Mouse (Mus musculus): ENCODE measurements at regions not wholly inside any gene's neighbourhood (a gene's known extent, or its start where the extent isn't known, plus 50 kb on each side); places are given as distances from the start of the nearest gene placed in this dataset.
"Not testable (repeated sequence)": the region's sequence is repeated elsewhere in the genome, so short reads cannot be mapped to it uniquely, and the experiment has no call there.

DNA sequence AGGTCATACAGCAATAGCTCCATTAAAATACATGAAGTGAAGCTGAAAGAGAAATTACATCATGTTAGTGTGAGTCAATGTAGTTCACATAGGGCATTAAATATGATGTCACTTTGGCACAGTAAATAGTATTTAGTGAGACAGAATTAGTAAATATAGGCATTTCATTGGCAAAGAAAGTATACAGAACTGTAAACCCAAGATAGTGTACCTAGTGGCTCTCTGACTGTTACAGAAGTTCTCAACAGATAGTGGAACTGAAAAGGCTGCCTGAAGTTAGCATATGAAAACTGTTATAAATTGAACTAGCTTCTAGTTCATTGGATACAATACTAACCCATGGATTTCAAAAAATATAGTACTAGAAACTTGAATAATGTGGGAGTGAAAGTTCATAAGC is 1642.1 kb upstream of the Cdh6 start:
- DNase-seq (ENCODE audit: low spot score) (no peak), ATAC-seq (replicated peaks; ENCODE audit: low FRiP score) (no peak)
- Histone ChIP-seq H3K4me2 (ENCODE audit: low read depth, low read length, severe bottlenecking) (no peak overlapping the region), H3K4me1 (replicated peaks; ENCODE audit: control insufficient read depth, insufficient read depth, low read length) (no peaks in the 10 kb centered on the region), H3K9ac (ENCODE audit: low read length) (no peak overlapping the region), H3K4me3 (ENCODE audit: low read depth, low read length) (no peak overlapping the region), H3K27ac (ENCODE audit: low read depth, low read length) (no peak overlapping the region), H3K9me3 (ENCODE audit: control insufficient read depth, low read length) (no peaks in the 10 kb centered on the region), H3K36me3 (ENCODE audit: control insufficient read depth, insufficient read depth, low read length) (no peaks in the 10 kb centered on the region), H3K27me3 (ENCODE audit: control insufficient read depth, insufficient read depth, low read length) (no peaks in the 10 kb centered on the region)

DNA sequence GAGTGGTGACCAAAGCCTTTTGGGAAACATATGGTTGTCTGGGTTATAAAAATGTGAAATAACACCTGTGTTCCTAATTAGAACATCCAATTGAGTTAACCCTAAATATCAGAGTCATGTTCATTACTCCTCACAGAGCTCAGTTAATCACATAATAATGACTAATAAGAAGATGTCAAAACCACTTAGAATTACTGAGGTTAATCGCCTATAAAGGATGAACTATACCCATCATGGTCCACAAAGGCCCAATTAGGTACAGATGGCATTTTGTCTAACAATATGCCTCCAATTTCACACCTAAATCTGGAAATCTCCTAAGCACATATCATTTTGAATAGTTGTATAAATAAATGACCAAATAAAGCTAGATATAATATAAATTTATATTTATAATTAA is 1633.4 kb upstream of the Cdh6 start:
- Histone ChIP-seq H3K4me1 (replicated peaks; ENCODE audit: control insufficient read depth, insufficient read depth, low read length) (no peaks in the 10 kb centered on the region), H3K4me3 (ENCODE audit: low read depth, low read length) (no peak overlapping the region), H3K9me3 (ENCODE audit: control insufficient read depth, low read length) (no peaks in the 10 kb centered on the region), H3K27me3 (ENCODE audit: control insufficient read depth, insufficient read depth, low read length) (no peaks in the 10 kb centered on the region), H3K4me2 (ENCODE audit: low read depth, low read length, severe bottlenecking) (no peak overlapping the region), H3K27ac (ENCODE audit: low read depth, low read length) (no peak overlapping the region), H3K36me3 (ENCODE audit: control insufficient read depth, insufficient read depth, low read length) (no peaks in the 10 kb centered on the region), H3K9ac (ENCODE audit: low read length) (no peak overlapping the region)
- no peak for ATAC-seq (replicated peaks; ENCODE audit: low FRiP score)
- 59% methylated on average over 1 of the region's 1 CpGs for WGBS
- no peak for DNase-seq (ENCODE audit: low spot score)

DNA sequence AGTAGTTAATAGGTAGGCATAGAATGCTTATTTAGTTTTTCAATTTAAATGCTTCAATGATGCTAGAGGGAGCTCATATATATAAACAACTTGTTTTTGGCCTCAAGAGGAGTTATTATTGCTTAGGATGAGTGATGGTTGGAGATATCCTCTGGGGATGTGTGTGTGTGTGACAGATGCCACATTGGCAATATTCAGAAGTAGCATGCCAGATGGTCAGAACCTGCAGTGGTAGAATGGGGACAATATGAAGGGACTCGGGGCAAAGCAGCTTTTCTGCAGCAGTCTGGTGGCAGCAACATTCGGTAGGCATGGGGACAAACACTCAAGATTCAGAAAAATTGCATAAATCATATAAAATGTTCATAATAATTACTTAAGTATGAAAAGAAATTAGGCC is 1621.7 kb upstream of the Cdh6 start:
- WGBS = 70% methylated on average over 2 of the region's 2 CpGs
- Histone ChIP-seq H3K9me3 (ENCODE audit: control insufficient read depth, low read length) (no peaks in the 10 kb centered on the region), H3K27me3 (ENCODE audit: control insufficient read depth, insufficient read depth, low read length) (no peaks in the 10 kb centered on the region), H3K4me1 (replicated peaks; ENCODE audit: control insufficient read depth, insufficient read depth, low read length) (no peaks in the 10 kb centered on the region), H3K27ac (ENCODE audit: low read depth, low read length) (no peak overlapping the region), H3K4me2 (ENCODE audit: low read depth, low read length, severe bottlenecking) (no peak overlapping the region), H3K9ac (ENCODE audit: low read length) (no peak overlapping the region), H3K36me3 (ENCODE audit: control insufficient read depth, insufficient read depth, low read length) (no peaks in the 10 kb centered on the region), H3K4me3 (ENCODE audit: low read depth, low read length) (no peak overlapping the region)
- DNase-seq (ENCODE audit: low spot score) = no peak
- ATAC-seq (replicated peaks; ENCODE audit: low FRiP score) = no peak

DNA sequence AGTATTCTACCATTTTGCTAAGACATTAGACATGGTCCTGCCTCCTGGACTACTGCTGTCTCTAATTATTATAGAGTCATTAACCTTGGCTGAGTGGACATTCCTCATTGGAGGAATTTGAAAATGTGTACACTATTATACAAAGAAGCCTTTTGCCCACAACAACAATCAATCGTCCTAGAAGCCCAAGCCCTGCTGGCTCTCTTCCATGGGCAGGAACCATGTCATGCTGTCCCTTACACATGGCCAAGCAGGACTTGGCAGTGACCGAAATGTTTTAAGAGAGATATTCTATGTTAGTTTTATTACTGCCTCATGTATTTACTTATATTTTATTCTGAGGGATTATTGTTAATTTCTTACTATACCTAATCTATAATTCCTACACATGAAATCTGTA is 1607.3 kb upstream of the Cdh6 start:
- ATAC-seq (replicated peaks; ENCODE audit: low FRiP score) = no peak
- no peaks in the 10 kb centered on the region for H3K4me1 ChIP-seq (replicated peaks; ENCODE audit: control insufficient read depth, insufficient read depth, low read length)
- H3K27ac ChIP-seq (ENCODE audit: low read depth, low read length) = no peak overlapping the region
- H3K4me3 ChIP-seq (ENCODE audit: low read depth, low read length) = no peak overlapping the region
- DNase-seq (ENCODE audit: low spot score) = no peak
- H3K27me3 ChIP-seq (ENCODE audit: control insufficient read depth, insufficient read depth, low read length) = no peaks in the 10 kb centered on the region
- WGBS = 83% methylated on average over 2 of the region's 2 CpGs
- no peaks in the 10 kb centered on the region for H3K9me3 ChIP-seq (ENCODE audit: control insufficient read depth, low read length)
- no peak overlapping the region for H3K4me2 ChIP-seq (ENCODE audit: low read depth, low read length, severe bottlenecking)
- no peaks in the 10 kb centered on the region for H3K36me3 ChIP-seq (ENCODE audit: control insufficient read depth, insufficient read depth, low read length)
- no peak overlapping the region for H3K9ac ChIP-seq (ENCODE audit: low read length)

DNA sequence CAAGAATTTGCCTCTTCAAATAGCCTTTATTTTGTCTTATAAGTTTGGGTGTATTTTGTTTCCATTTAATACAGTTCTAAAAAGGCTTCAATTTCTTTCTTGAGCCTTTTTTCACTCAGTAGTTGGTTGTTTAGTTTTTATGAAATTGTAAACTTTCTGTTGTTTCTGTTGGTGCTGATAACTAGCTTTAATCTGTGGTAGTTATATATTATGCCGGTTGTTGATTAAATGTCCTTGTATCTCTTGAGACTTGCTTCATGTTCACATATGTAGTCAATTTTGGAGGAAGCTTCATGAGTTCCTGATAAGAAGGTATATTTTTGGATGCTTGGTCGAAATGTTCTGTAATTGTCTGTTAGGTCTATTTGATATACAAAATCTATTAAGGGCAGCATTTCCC is 1568.3 kb upstream of the Cdh6 start:
- no peaks in the 10 kb centered on the region for H3K27me3 ChIP-seq (ENCODE audit: control insufficient read depth, insufficient read depth, low read length)
- H3K9ac ChIP-seq (ENCODE audit: low read length) = no peak overlapping the region
- H3K36me3 ChIP-seq (ENCODE audit: control insufficient read depth, insufficient read depth, low read length) = no peaks in the 10 kb centered on the region
- no peak for ATAC-seq (replicated peaks; ENCODE audit: low FRiP score)
- no peak overlapping the region for H3K4me2 ChIP-seq (ENCODE audit: low read depth, low read length, severe bottlenecking)
- WGBS = 82% methylated on average over 2 of the region's 2 CpGs
- no peak overlapping the region for H3K4me3 ChIP-seq (ENCODE audit: low read depth, low read length)
- H3K9me3 ChIP-seq (ENCODE audit: control insufficient read depth, low read length) = no peaks in the 10 kb centered on the region; the same call in 1 of the 2 replicates
- no peak for DNase-seq (ENCODE audit: low spot score)
- no peaks in the 10 kb centered on the region for H3K4me1 ChIP-seq (replicated peaks; ENCODE audit: control insufficient read depth, insufficient read depth, low read length)
- H3K27ac ChIP-seq (ENCODE audit: low read depth, low read length) = no peak overlapping the region

DNA sequence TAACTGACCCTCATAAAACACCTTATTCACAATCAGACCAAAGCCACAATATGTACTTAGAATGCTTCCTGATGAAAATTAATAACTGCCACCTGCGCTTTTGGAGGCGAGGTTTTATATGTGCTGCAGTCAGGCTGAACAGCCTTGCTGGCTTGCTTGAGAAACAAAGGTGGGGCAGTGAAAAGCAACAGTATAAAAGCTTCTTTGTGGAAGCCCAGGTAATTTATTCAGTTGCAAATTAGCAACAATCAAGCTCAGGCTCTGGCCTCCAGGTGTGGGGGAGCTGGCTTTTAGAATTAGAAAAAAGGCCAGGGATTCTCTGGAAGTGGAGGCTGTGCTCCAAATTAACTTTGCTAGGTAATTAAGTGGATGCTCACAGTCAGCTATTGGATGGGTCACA is 1524.5 kb upstream of the Cdh6 start:
- H3K9ac ChIP-seq (ENCODE audit: low read length); H3K4me3 ChIP-seq (ENCODE audit: low read depth, low read length); ATAC-seq (replicated peaks; ENCODE audit: low FRiP score); H3K4me2 ChIP-seq (ENCODE audit: low read depth, low read length, severe bottlenecking); H3K9me3 ChIP-seq (ENCODE audit: control insufficient read depth, low read length); H3K36me3 ChIP-seq (ENCODE audit: control insufficient read depth, insufficient read depth, low read length); DNase-seq (ENCODE audit: low spot score); H3K4me1 ChIP-seq (replicated peaks; ENCODE audit: control insufficient read depth, insufficient read depth, low read length); H3K27me3 ChIP-seq (ENCODE audit: control insufficient read depth, insufficient read depth, low read length); H3K27ac ChIP-seq (ENCODE audit: low read depth, low read length): not testable (repeated sequence)
- WGBS = 94% methylated on average over 2 of the region's 2 CpGs

DNA sequence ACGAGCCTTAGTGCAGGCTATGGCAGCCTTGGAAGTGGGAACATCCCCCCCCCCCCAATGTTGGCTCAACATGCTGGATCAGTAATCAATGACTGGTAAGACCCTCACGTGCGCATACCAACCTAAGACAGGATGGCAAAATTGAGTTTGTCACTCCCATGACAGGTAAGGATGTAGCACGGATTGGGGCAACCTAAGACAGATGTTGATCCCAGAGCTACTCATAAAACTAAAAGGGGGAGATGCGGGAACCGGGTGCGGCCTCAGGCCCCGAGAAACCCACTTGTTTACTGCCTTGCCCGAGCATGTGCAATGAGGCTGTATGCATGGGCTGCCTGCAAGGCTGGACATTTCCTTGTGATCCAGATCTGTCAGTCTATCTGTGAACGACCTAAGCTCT is 1523.0 kb upstream of the Cdh6 start:
- Histone ChIP-seq H3K4me2 (ENCODE audit: low read depth, low read length, severe bottlenecking) (no peak overlapping the region), H3K27me3 (ENCODE audit: control insufficient read depth, insufficient read depth, low read length) (no peaks in the 10 kb centered on the region), H3K4me1 (replicated peaks; ENCODE audit: control insufficient read depth, insufficient read depth, low read length) (no peaks in the 10 kb centered on the region), H3K36me3 (ENCODE audit: control insufficient read depth, insufficient read depth, low read length) (no peaks in the 10 kb centered on the region), H3K27ac (ENCODE audit: low read depth, low read length) (no peak overlapping the region), H3K4me3 (ENCODE audit: low read depth, low read length) (no peak overlapping the region), H3K9ac (ENCODE audit: low read length) (no peak overlapping the region), H3K9me3 (ENCODE audit: control insufficient read depth, low read length) (no peaks in the 10 kb centered on the region)
- WGBS = 95% methylated on average over 10 of the region's 10 CpGs
- DNase-seq (ENCODE audit: low spot score) = no peak
- no peak for ATAC-seq (replicated peaks; ENCODE audit: low FRiP score)

DNA sequence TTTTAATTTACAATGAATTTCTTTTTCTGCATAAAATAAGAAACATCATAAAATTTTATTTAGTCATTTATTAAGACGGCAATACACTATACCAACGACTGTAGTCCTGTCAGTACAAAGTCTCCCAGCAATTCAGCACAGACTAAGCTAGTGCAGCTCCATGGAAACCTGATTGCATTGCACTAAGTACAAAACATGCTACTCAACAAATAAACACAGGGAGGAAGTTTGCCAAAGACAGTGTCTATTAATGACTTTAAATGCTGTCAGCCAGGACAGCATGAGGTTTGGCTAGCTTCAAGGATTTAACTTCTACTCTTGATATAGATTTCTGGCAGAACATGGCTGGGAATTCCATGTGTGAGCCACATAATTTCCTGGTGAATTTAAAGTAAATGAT is 1515.7 kb upstream of the Cdh6 start:
- Histone ChIP-seq H3K4me2 (ENCODE audit: low read depth, low read length, severe bottlenecking) (no peak overlapping the region), H3K27ac (ENCODE audit: low read depth, low read length) (no peak overlapping the region), H3K9ac (ENCODE audit: low read length) (no peak overlapping the region), H3K4me1 (replicated peaks; ENCODE audit: control insufficient read depth, insufficient read depth, low read length) (no peaks in the 10 kb centered on the region), H3K36me3 (ENCODE audit: control insufficient read depth, insufficient read depth, low read length) (no peaks in the 10 kb centered on the region), H3K4me3 (ENCODE audit: low read depth, low read length) (no peak overlapping the region), H3K9me3 (ENCODE audit: control insufficient read depth, low read length) (no peaks in the 10 kb centered on the region), H3K27me3 (ENCODE audit: control insufficient read depth, insufficient read depth, low read length) (no peaks in the 10 kb centered on the region)
- WGBS = 83% methylated on average over 2 of the region's 2 CpGs
- no peak for DNase-seq (ENCODE audit: low spot score)
- no peak for ATAC-seq (replicated peaks; ENCODE audit: low FRiP score)

DNA sequence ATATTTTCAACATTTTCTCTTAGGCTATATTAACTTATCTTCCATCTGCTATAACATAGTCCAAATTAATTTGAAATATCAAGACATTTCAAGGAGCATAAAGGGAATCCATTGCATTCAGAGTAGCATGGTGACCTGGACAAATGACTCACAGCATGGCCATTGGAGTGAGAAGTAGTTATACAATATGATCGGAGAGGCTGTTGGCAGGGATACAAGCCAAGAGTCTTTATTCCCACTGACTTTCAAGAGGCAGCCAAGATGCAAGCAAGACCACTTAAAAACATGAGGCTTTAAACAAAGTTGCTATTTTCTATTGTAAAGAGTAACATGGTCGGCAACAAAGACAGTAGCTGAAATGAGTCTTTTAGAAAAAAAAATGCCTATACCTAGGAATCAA is 1468.8 kb upstream of the Cdh6 start:
- Histone ChIP-seq H3K9ac (ENCODE audit: low read length) (no peak overlapping the region), H3K4me3 (ENCODE audit: low read depth, low read length) (no peak overlapping the region), H3K27me3 (ENCODE audit: control insufficient read depth, insufficient read depth, low read length) (no peaks in the 10 kb centered on the region), H3K9me3 (ENCODE audit: control insufficient read depth, low read length) (no peaks in the 10 kb centered on the region), H3K36me3 (ENCODE audit: control insufficient read depth, insufficient read depth, low read length) (no peaks in the 10 kb centered on the region), H3K4me1 (replicated peaks; ENCODE audit: control insufficient read depth, insufficient read depth, low read length) (no peaks in the 10 kb centered on the region), H3K4me2 (ENCODE audit: low read depth, low read length, severe bottlenecking) (no peak overlapping the region), H3K27ac (ENCODE audit: low read depth, low read length) (no peak overlapping the region)
- 80% methylated on average over 2 of the region's 2 CpGs for WGBS
- ATAC-seq (replicated peaks; ENCODE audit: low FRiP score) = no peak
- DNase-seq (ENCODE audit: low spot score) = no peak

Data from forebrain, embryonic 11.5 days (tissue).